Mouse (Mus musculus) activated CD4-positive, CD25-positive, alpha-beta regulatory T cell, adult 4 months (primary cell): ENCODE results near the gene Ppp3ca. TPM values are rescaled to one million over a fixed set of nuclear protein-coding genes. Genes with fewer than 3 reads are reported as not detected.

ENCODE experiments used
- ATAC-seq: one replicate; pipeline ENCODE4 v1.8.0; 2017
- polyA plus RNA-seq, 2 experiments: library from polyadenylated mRNA; unstranded; fragments of 100-300 nt; shearing (Covaris generic); gene quantifications; one replicate each; pipeline ENCODE4 v1.2.1; 2017

Ppp3ca gene
- polyA plus RNA-seq, 2 experiments from 2014 or later, result 13.5 to 21.0 TPM

DNA sequence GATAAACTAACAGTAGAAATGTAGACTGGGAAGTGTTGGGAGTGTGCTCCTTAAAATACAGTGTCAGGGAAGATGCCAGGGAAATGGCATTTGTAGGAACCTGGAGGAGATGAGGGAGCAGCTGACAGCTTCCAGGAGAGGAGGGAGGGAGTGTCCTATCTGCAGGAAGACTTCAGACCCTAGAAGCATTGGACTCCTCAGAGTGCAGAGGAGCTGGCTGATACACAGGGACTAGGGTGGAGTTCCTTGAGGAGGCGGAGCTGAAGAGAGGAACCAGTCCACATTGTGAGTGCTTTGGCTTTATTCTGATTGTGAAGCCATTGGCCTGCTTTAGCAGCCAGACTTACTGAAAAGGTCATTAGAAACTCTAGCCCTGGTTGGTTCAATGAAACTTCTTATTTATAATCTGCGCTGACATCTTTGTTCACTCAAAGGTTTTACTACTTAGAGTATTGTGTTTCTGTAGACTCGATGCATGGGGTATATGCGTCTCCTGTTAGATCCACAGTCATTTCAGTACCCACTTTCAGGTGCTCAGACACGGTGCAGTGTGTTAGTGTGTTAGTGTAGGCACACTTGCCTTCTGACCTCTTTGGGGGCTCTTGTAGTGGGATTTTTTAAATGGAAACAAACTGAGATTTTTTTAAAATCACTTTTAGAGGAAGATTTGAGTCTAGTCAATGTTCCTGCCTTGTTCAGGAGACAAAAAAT is 99.0 kb downstream of the Ppp3ca start:
- ATAC-seq, result no peak

DNA sequence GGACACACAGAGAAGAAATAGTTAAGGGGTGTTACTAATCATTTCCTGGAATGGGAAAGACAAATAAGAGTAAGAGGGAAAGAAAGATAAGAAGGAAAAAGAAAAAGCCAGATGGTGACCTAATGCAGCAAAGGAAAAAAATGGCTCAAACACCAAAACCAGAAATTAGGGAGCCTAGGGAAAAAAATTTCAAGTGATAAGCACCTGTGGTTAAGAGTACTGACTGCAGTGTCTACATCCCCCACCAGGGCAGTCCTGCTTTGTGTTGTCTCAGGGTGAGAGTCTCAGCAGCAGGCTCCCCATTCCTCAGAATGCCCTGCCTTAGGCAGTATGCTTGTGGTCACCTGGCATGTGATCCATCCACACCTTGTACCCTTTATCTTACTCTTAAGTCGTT is 99.6 kb downstream of the Ppp3ca start:
- no peak for ATAC-seq

DNA sequence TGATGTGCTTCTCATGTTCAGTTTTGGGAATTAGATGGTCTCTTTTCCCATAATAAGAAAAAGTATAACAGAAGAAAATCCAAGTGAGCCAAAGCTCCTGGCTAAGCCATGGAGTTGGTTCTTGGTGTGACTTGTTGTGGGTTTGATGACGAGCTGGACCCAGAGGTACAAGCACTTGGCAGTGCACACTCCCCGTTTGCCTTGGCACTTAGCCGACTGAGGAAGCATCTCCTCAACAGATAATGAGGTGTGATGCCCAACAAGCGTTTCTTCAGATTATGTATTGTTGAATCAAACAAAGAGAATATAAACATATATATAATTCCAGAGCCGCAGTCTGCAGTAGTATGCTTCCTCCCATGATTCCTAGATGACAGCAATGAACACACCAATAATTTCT is 101.8 kb downstream of the Ppp3ca start:
- ATAC-seq, result no peak

DNA sequence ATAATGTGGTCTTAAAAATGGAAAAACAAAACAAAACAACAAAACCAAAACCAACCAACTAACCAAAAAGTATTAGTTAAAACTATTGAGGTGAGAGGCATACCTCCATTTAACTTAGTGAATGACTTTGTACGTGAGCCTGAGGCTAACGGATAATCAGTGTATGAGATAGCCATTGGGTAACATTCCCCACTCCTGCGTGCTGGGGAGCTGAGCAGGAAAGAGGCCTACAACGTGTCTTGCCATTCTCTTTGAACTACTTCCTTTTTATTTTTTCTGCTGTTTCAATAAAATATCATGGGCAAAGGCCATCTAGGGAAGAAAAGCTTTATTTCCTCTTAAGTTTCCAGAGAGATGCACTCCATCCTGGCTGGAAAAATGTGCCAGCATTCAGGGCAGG is 103.3 kb downstream of the Ppp3ca start:
- no peak for ATAC-seq

DNA sequence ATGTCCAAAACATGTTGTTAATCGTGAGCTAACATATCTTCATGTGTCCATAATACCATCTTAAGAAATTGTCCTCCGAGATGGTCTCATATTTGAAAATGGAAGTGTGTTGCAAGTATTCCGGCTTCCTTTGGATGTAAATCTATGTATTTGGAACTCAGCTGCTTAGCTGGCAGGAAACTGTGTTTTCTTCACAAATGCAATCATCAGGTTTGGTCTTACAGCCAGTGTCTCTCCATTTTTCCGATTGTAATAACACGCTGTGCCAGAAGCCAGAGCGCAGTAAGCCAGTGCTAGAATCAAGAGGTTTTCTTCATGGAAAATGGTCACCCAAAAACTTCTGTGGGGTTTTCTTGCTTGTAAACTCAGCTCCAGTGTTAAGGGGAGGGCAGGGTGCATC is 104.3 kb downstream of the Ppp3ca start:
- no peak for ATAC-seq

DNA sequence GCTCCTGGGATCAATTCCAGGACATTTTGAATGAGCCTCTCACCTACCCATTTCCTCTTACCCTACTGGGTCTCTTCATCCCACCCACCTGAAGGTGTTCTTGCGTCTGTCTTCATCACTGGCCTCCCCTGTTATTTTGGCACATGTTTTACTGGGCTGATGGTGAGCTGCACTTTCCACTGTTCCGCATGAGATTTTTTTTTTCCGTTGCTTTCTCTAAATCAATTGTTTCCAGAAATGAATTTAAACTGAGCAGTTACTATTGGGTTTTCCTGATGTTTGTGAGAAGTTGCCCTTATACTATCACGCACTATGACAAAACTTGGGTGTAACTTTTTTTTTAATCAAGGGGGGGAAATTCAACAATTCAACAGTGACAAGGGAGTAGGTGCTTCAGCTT is 106.6 kb downstream of the Ppp3ca start:
- no peak for ATAC-seq

DNA sequence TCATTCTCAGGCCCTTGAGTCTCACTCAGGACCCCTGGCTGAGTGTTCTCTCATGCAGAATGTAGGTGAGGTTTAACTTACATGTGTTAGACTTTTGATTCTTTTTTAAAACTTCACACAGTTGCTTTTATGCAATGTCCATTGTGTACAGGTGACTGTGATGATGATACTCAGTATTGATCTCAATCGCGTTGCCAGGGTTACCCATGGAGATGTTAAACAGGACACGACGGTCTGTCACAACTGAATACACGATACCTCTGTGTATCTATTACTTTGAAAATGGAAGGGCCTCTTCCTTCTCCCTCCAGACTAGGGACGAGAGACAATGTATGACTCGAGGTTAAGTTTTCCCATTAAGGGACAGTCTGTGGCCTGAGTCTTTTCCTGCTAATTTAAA is 107.5 kb downstream of the Ppp3ca start:
- no peak for ATAC-seq

DNA sequence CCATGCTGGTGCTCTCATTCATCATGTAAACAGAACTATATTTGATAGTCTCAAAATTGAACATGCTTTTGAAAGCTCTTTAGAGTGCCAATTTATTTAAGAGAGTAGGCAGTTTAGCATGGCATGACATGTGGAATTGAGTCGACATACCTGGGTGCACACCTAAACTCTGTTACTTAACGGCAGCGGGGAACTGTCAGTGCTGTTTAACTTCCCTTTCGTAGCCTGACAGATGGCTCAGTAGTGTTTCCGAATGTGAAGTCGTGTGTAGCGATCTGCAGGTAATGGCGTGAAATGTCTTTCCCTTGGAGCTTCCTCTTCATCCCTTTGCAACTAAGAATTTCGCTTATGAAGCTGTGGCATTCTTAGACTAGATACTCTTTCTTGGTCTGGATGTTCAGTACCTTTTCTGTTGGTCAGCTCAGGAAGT is 107.9 kb downstream of the Ppp3ca start:
- no peak for ATAC-seq

DNA sequence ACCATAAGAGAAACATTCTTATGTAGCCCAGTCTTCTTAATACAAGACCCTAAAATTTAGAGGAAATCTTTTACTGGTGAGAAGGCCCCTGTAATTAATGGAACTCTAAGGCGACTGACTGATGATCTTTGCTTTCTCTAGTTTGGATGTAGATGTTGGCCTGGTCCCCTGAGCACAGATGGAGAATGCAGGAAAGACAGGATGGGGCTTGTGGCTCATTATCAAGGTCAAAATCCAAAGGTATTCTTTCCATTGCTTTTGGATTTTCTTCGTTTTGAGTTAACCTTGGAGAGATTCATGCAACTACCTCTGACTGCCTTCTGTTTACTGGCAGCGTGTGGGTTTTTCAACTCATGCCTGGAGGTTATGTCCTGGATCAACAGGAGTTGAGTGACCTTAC is 110.4 kb downstream of the Ppp3ca start:
- no peak for ATAC-seq

DNA sequence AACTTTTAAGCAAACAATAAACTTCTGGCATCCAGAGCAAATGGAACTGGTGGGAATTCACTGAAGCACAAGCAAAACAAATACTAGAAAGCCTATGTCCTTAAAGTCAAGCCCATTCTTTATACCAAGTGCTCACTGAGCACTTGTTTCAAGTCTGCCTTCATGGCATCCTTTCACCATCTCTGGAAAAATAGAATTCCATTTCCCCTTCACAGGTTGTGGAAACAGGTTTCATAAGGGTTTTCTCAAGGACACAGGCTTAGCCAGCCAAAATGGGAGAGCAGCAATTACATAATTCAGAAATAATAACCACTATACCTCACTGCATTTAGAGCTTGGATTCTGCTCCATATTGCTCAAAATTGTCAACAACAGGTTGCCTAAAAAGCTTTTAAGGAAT is 112.1 kb downstream of the Ppp3ca start:
- no peak for ATAC-seq

DNA sequence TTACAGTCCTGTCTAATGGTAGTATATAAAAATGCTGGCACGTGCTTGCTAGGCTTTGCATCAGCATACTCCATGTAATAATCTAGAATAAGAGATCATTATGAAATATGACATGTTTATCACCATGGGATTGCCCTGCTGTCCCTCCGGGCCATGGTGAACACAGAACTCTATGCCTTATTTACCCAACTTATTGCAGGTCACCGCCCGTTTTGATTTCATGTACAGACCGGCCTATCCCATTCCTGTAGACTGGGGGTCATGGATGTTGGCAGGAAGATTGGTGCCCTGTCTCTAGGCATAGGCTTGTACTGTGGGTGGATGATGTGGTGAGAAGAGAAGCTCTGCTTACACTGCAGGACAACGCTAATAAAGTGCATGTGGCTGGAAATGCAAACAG is 115.8 kb downstream of the Ppp3ca start:
- no peak for ATAC-seq

DNA sequence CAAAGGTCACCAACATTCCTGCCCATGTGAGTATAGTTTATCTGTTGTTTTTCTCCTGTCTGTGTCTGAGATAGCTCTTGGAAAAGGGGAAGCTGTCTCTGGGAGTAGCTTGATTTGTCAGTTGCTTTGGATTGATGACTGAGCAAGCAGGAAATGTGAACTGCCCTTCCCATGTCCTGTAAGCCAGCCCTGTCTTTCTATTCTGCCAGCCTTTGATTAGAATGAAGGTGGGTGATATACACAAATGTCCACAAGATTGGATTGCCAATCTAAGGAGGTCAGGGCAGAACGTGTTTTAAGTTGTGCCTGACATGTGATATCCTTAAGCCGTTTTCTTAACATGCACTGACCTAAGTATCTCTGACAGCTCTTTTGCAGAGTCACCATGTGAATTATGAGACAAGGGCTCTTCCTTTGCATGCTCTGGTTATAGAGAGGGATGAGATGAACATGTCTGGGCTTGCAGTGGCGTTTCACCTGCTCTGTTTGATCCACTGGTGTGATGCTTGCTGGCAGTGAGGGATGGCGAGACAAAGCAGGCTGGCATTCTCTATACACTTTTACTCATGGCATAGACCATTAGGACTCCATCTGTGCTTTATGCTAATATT is 120.4 kb downstream of the Ppp3ca start:
- ATAC-seq, result no peak

DNA sequence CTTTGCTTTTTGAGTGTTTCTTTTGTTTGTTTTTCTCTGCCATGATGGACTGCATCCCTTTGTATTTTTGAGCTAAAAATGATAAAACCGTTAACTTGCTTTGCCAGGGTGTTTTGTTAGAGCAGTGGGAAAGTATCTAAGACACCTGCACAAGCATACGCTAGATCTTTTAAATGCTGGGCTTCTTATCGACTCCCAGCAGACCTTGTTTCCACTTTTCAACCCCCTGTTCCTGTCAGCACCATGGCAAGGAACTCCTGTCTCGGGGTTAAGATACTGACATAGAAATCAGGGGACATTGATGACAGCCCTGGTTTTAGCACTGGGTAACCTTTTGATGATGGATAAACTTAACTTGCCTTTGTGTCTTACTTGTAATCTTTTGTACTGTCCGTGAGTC is 121.5 kb downstream of the Ppp3ca start:
- no peak for ATAC-seq

DNA sequence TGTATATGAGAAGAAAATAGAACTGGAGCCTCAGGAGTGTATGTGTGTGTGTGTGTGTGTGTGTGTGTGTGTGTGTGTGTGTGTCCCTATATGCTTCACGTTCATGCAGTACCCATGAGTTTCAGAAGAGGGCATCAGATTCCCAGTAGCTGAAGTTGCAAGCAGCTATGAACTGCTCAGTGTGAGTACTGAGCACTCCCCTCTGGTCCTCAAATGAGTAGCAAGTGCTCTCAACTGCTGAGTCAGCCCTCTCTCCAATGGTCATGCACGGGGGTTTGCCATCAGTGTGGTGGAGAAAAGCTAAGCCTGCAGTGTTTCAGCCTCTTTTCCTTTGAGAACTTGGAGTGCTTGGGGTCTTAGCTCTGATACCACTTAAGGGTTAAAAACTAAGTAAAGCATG is 122.0 kb downstream of the Ppp3ca start:
- no peak for ATAC-seq

DNA sequence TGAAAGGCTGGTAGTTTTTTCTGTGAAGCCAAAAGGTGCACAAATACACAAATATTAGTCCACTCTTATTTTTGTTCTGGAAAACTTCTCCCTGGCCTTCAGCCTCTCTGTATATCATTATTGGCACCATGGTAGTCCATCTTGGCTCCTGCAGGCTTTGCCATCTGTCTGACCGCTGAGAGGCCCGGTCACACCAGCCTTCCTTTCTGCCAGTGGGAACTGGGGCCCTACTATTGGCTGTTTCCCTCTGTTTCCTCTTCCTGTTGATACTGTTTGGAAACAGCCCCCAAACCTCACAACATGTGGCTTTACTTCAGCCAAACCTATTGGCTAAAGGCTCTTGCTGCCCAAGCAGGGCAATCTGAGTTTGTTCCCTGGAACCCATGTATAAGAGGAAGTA is 123.5 kb downstream of the Ppp3ca start:
- ATAC-seq, result no peak

DNA sequence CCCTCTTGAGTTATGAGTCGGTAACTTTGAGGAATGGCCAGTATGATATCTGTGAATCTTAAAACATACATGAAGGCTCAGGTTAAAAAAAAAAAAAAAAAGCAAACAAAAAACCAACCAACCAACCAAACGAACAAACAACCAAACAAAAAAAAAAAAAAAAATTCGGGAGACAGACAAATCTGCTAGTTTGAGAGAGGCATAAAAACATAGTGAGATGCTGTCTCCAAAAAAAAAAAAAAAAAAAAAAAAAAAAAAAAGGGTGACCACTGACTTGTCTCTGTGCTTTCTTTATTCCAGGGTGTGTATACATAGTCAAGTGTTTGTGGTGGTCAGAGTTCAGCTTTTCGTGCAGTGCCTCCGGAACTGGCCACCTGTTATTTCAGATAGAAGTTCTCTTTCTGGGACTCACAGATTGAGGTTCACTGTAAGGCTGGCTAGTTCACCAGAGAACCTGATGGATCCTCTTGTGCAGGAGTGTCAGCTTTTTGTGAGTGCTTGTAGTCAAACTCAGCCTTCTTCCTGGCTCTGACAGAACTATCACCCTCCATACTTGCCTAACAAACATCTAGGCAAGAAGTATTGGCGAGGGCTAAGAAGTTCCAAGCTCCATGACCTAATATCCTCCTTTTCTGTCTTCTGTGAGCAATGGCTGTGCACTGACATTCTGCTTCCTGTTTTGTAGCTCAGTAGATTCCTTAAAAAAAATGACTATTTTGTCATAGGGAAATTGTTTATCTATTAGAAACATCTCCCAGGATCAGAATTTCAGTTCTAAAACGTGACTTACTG is 124.7 kb downstream of the Ppp3ca start:
- no peak for ATAC-seq

DNA sequence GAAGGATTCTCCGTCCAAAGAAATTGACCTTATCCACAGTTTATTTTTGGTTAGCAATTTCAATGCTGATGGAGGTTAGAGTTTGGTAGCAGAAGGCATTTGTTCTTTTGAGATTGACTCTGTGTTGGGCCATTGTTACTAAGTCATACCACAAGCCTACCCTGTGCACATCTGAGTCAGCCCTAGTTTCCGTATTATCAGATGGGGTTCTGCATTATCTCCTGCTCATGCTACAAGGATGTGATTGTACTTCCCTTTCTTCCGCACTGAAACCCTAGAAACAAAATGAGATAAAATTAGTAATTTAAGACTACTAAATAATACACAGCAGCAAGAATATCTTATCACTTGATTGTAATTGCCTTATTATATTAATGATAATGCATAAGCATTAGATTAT is 129.0 kb downstream of the Ppp3ca start:
- ATAC-seq, result no peak

DNA sequence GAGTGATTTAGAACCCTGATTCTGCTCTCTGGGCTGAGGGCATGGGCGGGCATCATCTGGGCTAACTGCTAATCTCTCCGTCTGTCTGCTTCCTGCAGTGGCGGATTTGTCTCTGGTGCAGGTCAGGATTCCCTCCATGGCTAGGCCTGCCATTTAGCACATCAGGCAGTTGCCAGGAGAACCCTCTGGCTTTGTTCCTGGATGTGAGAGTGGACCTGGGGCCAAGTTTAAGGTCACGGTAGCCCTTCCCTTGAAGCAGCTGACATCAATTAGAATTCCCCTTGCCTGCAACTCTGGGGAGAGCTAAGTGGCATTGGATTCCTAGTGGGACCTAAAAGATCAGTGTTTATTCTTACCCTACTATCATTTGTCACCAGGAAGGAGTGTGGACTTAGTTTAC is 132.7 kb downstream of the Ppp3ca start:
- ATAC-seq, result no peak

DNA sequence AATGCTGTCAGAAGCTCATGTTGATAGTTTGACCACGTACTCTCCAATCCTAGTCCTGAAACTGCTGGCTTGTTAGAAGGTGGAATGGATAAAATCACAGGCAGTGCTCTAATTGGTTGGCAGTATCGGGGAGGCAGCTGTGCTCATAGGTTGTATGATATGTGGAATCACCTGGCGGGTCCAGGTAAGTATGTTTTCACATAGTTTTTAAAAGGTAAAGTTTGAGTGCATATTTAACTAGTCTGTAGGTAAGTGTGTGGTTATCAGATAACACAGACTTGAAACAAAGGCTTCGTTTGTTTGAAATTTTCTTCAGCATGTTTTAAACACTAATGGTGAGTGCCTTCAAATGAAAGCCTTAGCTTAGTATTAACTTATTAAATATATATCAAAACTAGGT is 136.0 kb downstream of the Ppp3ca start:
- no peak for ATAC-seq

DNA sequence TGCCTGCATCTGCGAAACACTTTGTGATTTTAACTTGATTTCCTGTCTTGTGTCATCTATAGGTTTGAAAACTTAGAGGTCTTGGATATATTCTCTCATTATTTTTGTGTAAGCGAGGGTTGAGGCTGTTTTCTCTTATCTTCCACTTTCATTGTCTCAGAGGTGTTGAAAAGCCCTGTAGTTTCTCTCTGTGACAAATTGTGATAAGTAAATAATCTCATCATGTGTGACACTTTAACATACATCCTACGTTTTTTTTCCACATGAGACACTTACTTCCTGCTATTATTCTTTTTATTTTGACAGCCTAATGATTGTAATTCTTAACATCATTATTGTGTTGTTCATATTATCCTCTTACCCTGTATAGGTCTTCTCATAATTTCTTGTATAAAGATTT is 140.3 kb downstream of the Ppp3ca start:
- no peak for ATAC-seq

DNA sequence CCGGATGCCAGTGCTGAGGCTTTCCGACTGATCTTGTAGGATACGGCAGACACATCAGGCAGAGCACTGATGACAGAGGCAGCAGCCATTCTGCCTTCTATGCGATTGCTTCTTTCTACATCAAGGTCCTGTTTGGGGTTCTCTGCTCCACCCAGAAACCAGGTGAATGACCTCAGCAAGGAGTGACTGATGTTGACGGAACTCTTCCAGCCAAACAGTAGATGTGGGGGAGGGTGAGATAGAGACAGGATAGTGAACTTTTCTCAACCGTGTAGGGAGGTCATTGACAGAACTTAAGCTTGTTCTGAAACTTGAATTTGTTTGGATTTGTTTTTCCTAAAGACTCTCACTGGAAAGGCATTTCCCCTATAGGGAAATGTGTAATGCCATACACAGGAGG is 142.2 kb downstream of the Ppp3ca start:
- no peak for ATAC-seq

DNA sequence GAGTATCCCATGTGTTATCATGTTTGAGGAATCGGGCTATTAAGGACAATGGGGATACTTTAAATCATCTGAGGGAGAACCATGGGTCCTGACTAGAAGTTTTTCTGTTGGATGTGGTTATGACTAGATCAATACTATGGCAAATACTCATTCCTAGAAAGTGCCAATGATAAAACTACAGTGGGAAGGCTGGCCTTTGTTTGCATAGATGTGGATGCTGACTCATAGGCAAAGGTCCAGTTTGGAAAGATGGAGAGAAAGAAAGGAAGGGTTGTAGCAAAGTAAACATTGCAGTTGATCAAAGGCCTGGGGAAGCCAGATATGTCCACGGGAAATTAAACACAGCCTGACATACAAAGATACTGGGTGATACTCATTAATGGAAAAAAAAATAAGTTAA is 142.9 kb downstream of the Ppp3ca start:
- no peak for ATAC-seq

DNA sequence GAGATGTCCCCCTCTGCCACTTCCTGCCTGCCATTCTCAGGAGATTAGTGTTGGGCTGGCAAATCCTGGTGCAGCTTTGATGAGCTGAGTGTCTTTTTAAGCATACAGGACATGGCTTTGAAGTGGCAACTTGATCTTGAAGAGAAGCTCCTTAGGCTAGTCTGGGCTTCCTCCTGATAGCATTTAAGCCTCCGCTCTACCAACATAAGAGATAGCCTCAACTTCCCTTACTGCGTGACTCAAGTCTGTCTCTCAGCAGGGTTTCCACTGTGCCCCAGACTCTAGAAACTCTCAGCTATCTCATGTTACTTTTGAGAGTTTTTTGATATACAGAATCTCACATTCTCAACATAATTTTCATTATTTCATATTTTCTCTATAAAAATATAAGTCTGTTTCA is 144.0 kb downstream of the Ppp3ca start:
- ATAC-seq, result no peak

DNA sequence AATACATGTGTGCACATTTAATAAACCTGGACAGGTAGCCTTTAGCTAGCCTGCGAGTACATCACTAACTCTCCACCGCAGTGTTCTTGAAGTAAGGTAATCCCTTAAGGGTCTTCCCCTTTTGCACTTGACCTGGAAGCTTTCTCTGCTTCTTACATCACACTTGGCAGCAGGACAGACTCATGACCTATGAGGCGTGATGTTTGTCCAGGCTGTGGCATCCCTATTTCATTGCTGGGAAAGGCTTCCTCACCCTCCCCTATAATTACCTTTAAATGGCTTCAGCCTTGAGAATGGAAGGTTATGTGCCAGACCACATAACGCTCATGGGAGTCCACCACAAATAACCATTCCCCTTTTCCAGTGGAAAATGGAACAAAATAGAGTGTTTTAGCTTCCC is 145.0 kb downstream of the Ppp3ca start:
- no peak for ATAC-seq
